Mouse (Mus musculus) ES-E14 (cell line): ENCODE measurements at regions not wholly inside any gene's neighbourhood (a gene's known extent, or its start where the extent isn't known, plus 50 kb on each side); places are given as distances from the start of the nearest gene placed in this dataset.
"Not testable (repeated sequence)": the region's sequence is repeated elsewhere in the genome, so short reads cannot be mapped to it uniquely, and the experiment has no call there.

ENCODE experiments used
- DNase-seq: peaks from one replicate; pipeline ENCODE4 v3.0.0-alpha.2; 2013; ENCODE audit warnings: low read depth, low spot score
- H3K27ac ChIP-seq: 2 replicates; pipeline ENCODE4 v1.5.1; 2012; ENCODE audit warnings: low read depth, mild to moderate bottlenecking, low read length, moderate library complexity, mixed read lengths; ENCODE audit not compliant: poor library complexity, insufficient read depth, severe bottlenecking
- H3K36me3 ChIP-seq: 2 replicates; pipeline ENCODE4 v1.6.1; 2012; ENCODE audit warnings: mild to moderate bottlenecking, low read length, moderate library complexity, mixed read lengths; ENCODE audit not compliant: control insufficient read depth, poor library complexity, insufficient read depth, severe bottlenecking
- H3K4me1 ChIP-seq, 2 experiments: fragments of 150-350 bp in 1 of 2; sonication (generic) in 1 of 2; 2 replicates each; pipeline ENCODE4 v1.6.1; 2012; ENCODE audit warnings: low read length in 2 of 2, mild to moderate bottlenecking in 1 of 2, mixed read lengths in 1 of 2; ENCODE audit not compliant: control insufficient read depth in 2 of 2, insufficient read depth in 2 of 2, poor library complexity in 1 of 2
- H3K4me3 ChIP-seq, 2 experiments: fragments of 150-350 bp in 1 of 2; sonication (generic) in 1 of 2; 2 replicates each; pipeline ENCODE4 v1.5.1; 2012; ENCODE audit warnings: low read length in 2 of 2, low read depth in 1 of 2, mild to moderate bottlenecking in 1 of 2, mixed read lengths in 1 of 2; ENCODE audit not compliant: insufficient read depth in 1 of 2, poor library complexity in 1 of 2, severe bottlenecking in 1 of 2
- H3K9ac ChIP-seq: 2 replicates; pipeline ENCODE4 v1.6.1; 2012; ENCODE audit warnings: low read depth, mild to moderate bottlenecking, low read length, mixed read lengths; ENCODE audit not compliant: poor library complexity, insufficient read depth, severe bottlenecking
- H3K9me3 ChIP-seq: fragments of 150-350 bp; sonication (generic); 2 replicates; pipeline ENCODE4 v1.6.1; 2012; ENCODE audit warnings: low read depth, mild to moderate bottlenecking, low read length; ENCODE audit not compliant: control insufficient read depth, insufficient read depth
- CHD2 ChIP-seq: IDR thresholded peaks from 2 replicates; pipeline ENCODE4 v1.6.1; 2014; ENCODE audit warnings: mild to moderate bottlenecking, low read depth, low read length, inconsistent platforms
- HCFC1 ChIP-seq: IDR thresholded peaks from 2 replicates; pipeline ENCODE4 v1.6.1; 2012; ENCODE audit warnings: low read length, inconsistent platforms, borderline replicate concordance; ENCODE audit not compliant: insufficient read depth
- MAFK ChIP-seq: IDR thresholded peaks from 2 replicates; pipeline ENCODE4 v1.6.1; 2014; ENCODE audit warnings: mild to moderate bottlenecking, low read depth, low read length, inconsistent platforms; ENCODE audit not compliant: insufficient read depth
- ZC3H11A ChIP-seq: IDR thresholded peaks from 2 replicates; pipeline ENCODE4 v1.6.1; 2012; ENCODE audit warnings: low read depth, mild to moderate bottlenecking, inconsistent platforms, low read length, borderline replicate concordance
- ZNF384 ChIP-seq: IDR thresholded peaks from 2 replicates; pipeline ENCODE4 v1.6.1; 2012; ENCODE audit warnings: low read depth, low read length, inconsistent platforms
- in situ Hi-C, 2 experiments: fragments of 600-800 bp; cut with MboI; formaldehyde crosslinking; loops; one replicate each; pipeline ENCODE4 v1.15.1; 2025; ENCODE audit warnings: low sequenced_read_pairs in 2 of 2, inconsistent platforms in 1 of 2; ENCODE audit not compliant: unreplicated experiment in 2 of 2

GRCm38 (mm10) chr8:63755236-63755635, 196.8 kb downstream of the Sgo2b start:
- H3K9me3 ChIP-seq: no peaks in the 10 kb centered on the region
- in situ Hi-C loops: no loop called here
- no peak for TF ChIP-seq ZNF384
- no peak for TF ChIP-seq CHD2
- TF ChIP-seq MAFK: no peak
- TF ChIP-seq HCFC1: no peak
- no peak for TF ChIP-seq ZC3H11A
- no peaks in the 10 kb centered on the region for H3K4me1 ChIP-seq
- H3K36me3 ChIP-seq: peaks cover 2% of the 10 kb centered on the region; the same call in 1 of the 2 replicates
- H3K4me3 ChIP-seq: no peak overlapping the region
- H3K27ac ChIP-seq: no peak overlapping the region
- no peak overlapping the region for H3K9ac ChIP-seq
- DNase-seq: no peak

GRCm38 (mm10) chr8:63754812-63755211, 197.2 kb downstream of the Sgo2b start:
- H3K4me3 ChIP-seq: no peak overlapping the region
- no peak for DNase-seq
- H3K9me3 ChIP-seq: no peaks in the 10 kb centered on the region
- H3K27ac ChIP-seq: no peak overlapping the region
- in situ Hi-C loops: no loop called here
- TF ChIP-seq ZNF384 (no peak), ZC3H11A (no peak), MAFK (no peak), CHD2 (no peak)
- H3K36me3 ChIP-seq: peaks cover 2% of the 10 kb centered on the region; the same call in 1 of the 2 replicates
- no peak overlapping the region for H3K9ac ChIP-seq
- H3K4me1 ChIP-seq: no peaks in the 10 kb centered on the region

- no peaks in the 10 kb centered on the region for H3K36me3 ChIP-seq
- no peak overlapping the region for H3K9ac ChIP-seq
- DNase-seq: no peak
- in situ Hi-C loops: no loop called here
- TF ChIP-seq ZC3H11A (no peak), CHD2 (no peak), MAFK (no peak), HCFC1 (no peak), ZNF384 (no peak)
- H3K9me3 ChIP-seq: no peaks in the 10 kb centered on the region
- no peak overlapping the region for H3K27ac ChIP-seq
- H3K4me3 ChIP-seq: no peak overlapping the region
- H3K4me1 ChIP-seq: no peaks in the 10 kb centered on the region
Observed at GRCm38 (mm10) chr8:63753236-63753635, 198.8 kb downstream of the Sgo2b start.

- Histone ChIP-seq H3K9ac (no peak overlapping the region), H3K27ac (no peak overlapping the region), H3K9me3 (peaks cover 2% of the 10 kb centered on the region; the same call in 1 of the 2 replicates), H3K4me1 (no peaks in the 10 kb centered on the region), H3K4me3 (no peak overlapping the region), H3K36me3 (no peaks in the 10 kb centered on the region)
- in situ Hi-C loops: no loop called here
- no peak for TF ChIP-seq ZC3H11A
- no peak for TF ChIP-seq CHD2
- no peak for TF ChIP-seq ZNF384
- no peak for TF ChIP-seq MAFK
- no peak for TF ChIP-seq HCFC1
- DNase-seq: no peak
Observed at GRCm38 (mm10) chr8:63734411-63734810, 217.6 kb downstream of the Sgo2b start.

GRCm38 (mm10) chr8:63730741-63731140, 221.3 kb downstream of the Sgo2b start:
- H3K4me3 ChIP-seq, H3K36me3 ChIP-seq, DNase-seq, H3K9ac ChIP-seq, H3K4me1 ChIP-seq, H3K9me3 ChIP-seq, H3K27ac ChIP-seq, in situ Hi-C loops: not testable (repeated sequence)
